Mouse (Mus musculus) cerebellum, adult 2 months (tissue): ENCODE measurements around the gene Hs1bp3.

Experiments used
- CTCF ChIP-seq: fragments of 200-500 bp; IDR thresholded peaks from 2 replicates; pipeline ENCODE4 v1.5.1; 2011; ENCODE audit warnings: low read depth, mild to moderate bottlenecking, control low read depth, low read length, moderate library complexity, borderline replicate concordance; ENCODE audit not compliant: insufficient read depth
- POLR2A ChIP-seq: fragments of 200-500 bp; IDR thresholded peaks from 2 replicates; pipeline ENCODE4 v1.6.1; 2011; ENCODE audit warnings: low read length, control low read depth, borderline replicate concordance; ENCODE audit not compliant: insufficient read depth

DNA sequence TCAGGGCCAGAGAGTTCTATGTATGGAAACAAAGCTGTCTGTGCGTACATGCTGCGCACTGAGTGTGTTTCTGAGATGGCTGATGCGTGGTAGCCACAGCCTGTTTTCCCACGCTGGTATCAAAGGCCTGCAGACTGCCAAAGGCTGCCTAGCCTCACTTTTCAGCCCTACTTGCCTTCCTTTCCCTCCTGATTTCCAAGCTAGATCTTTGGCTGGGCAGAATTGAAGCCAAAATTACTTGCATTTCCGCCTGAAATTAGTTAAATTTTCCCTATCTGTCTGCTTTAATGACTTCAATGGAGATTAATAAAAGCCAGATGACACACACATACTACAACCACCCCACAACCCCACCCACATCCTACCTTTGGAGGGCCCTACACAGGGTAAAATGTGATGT, 12.7 kb upstream of the Hs1bp3 start:
- TF ChIP-seq POLR2A (no peak), CTCF (no peak)
